Mouse (Mus musculus) c-Kit-positive CD71-negative TER-119-negative erythroid progenitor cells, embryonic 14.5 days (primary cell): ENCODE measurements at regions not wholly inside any gene's neighbourhood (a gene's known extent, or its start where the extent isn't known, plus 50 kb on each side); places are given as distances from the start of the nearest gene placed in this dataset.
"Not testable (repeated sequence)": the region's sequence is repeated elsewhere in the genome, so short reads cannot be mapped to it uniquely, and the experiment has no call there.

ENCODE experiments used
- DNase-seq: peaks from one replicate; pipeline ENCODE4 v3.0.0-alpha.2; 2013; ENCODE audit warnings: low read depth

GRCm38 (mm10) chr4:35343751-35344150 lies 117.8 kb upstream of the C9orf72 start:
- DNase-seq = no peak

- no peak for DNase-seq
These were observed 105.2 kb upstream of the C9orf72 start for GRCm38 (mm10) chr4:35331161-35331560.

- DNase-seq = no peak
These were observed 99.3 kb upstream of the C9orf72 start for GRCm38 (mm10) chr4:35325300-35325699.

- DNase-seq = no peak
These were observed 96.6 kb upstream of the C9orf72 start for GRCm38 (mm10) chr4:35322432-35323173.

- peak; percentile 9 for DNase-seq
These were observed 84.5 kb upstream of the C9orf72 start for GRCm38 (mm10) chr4:35310396-35310977.

GRCm38 (mm10) chr4:35308221-35308620 lies 82.2 kb upstream of the C9orf72 start:
- no peak for DNase-seq

- DNase-seq = no peak
These were observed 79.2 kb upstream of the C9orf72 start for GRCm38 (mm10) chr4:35305210-35305609.

- no peak for DNase-seq
These were observed 74.9 kb upstream of the C9orf72 start for GRCm38 (mm10) chr4:35300848-35301247.

- DNase-seq = not testable (repeated sequence)
These were observed 74.4 kb upstream of the C9orf72 start for GRCm38 (mm10) chr4:35300374-35300773.

- DNase-seq = no peak
These were observed 58.6 kb upstream of the C9orf72 start for GRCm38 (mm10) chr4:35284611-35285010.
